Mouse (Mus musculus) midbrain, embryonic 14.5 days (tissue): ENCODE results near the gene Aicda. TPM values are rescaled to one million over a fixed set of nuclear protein-coding genes. Genes with fewer than 3 reads are reported as not detected.

ENCODE experiments used
- ATAC-seq: fragments of 200-750 bp; cut with Nextera tagmentation; 2 replicates; pipeline ENCODE4 v1.8.0; 2017; ENCODE audit warnings: moderate number of reproducible peaks, moderate library complexity; ENCODE audit not compliant: low FRiP score, low TSS enrichment
- DNase-seq: peaks from one replicate; pipeline ENCODE4 v3.0.0-alpha.2; 2015
- H3K27ac ChIP-seq: fragments of 300-500 bp; sonication (generic); replicated peaks from 2 replicates; pipeline ENCODE4 v1.5.1; 2014; ENCODE audit warnings: mild to moderate bottlenecking, low read depth, low read length, moderate library complexity
- H3K27me3 ChIP-seq: fragments of 300-500 bp; sonication (generic); 2 replicates; pipeline ENCODE4 v1.6.1; 2014; ENCODE audit warnings: low read length, control low read depth, mixed read lengths; ENCODE audit not compliant: control insufficient read depth, insufficient read depth
- H3K36me3 ChIP-seq: fragments of 300-500 bp; sonication (generic); 2 replicates; pipeline ENCODE4 v1.6.1; 2014; ENCODE audit warnings: low read length, control low read depth; ENCODE audit not compliant: control insufficient read depth, insufficient read depth
- H3K4me1 ChIP-seq: fragments of 300-500 bp; sonication (generic); 2 replicates; pipeline ENCODE4 v1.6.1; 2014; ENCODE audit warnings: mild to moderate bottlenecking, antibody characterized with exemption, low read length, control low read depth; ENCODE audit not compliant: control insufficient read depth, insufficient read depth
- H3K4me2 ChIP-seq: fragments of 300-500 bp; sonication (generic); 2 replicates; pipeline ENCODE4 v1.6.1; 2014; ENCODE audit warnings: mild to moderate bottlenecking, low read length, moderate library complexity
- H3K4me3 ChIP-seq: fragments of 300-500 bp; sonication (generic); replicated peaks from 2 replicates; pipeline ENCODE4 v1.5.1; 2014; ENCODE audit warnings: low read depth, low read length
- H3K9ac ChIP-seq: fragments of 300-500 bp; sonication (generic); replicated peaks from 2 replicates; pipeline ENCODE4 v1.6.1; 2014; ENCODE audit warnings: mild to moderate bottlenecking, low read length, moderate library complexity
- H3K9me3 ChIP-seq: fragments of 300-500 bp; sonication (generic); 2 replicates; pipeline ENCODE4 v1.6.1; 2016; ENCODE audit warnings: low read length, control low read depth, mixed read lengths; ENCODE audit not compliant: control insufficient read depth
- WGBS: fragments of 180-500 bp; shearing (Covaris S2); extraction: QIAGEN DNeasy Blood & Tissue Kit; methylation state at CpG from one replicate; pipeline ENCODE4 v1.1.7; 2014; 5-methylcytosine and 5-hydroxymethylcytosine counted together
- polyA plus RNA-seq: library from polyadenylated mRNA; unstranded; fragments of >200 nt; fragmentation: Nextera tagmentation; extraction: Ambion mirVana; gene quantifications from 2 replicates; pipeline ENCODE4 v1.2.1, GENCODE M21; 2014

Gene Aicda
- polyA plus RNA-seq, 1 experiment from 2014 or later = 0.95 TPM

DNA sequence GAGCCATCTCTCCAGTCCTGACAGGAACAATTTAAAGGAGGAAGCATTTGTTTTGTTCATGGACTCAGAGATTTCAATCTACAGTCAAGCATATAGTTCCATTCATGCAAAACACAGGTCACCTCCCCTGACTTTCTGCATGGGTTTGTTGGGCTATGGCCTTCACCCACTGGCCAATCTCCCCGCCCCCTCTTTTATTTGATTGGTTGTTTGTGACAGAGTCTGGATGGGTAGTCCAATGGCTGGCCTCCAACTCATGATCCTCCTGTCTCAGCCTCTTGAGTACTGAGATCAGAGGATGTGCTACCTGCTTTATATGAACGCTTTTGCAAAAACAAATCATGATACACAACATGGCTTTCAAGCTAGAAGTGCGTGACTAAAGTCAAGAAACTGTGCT is 23.4 kb downstream of the Aicda start:
- no peaks in the 10 kb centered on the region for H3K4me1 ChIP-seq
- H3K4me2 ChIP-seq = no peak overlapping the region
- 97% methylated on average over 3 of the region's 3 CpGs for WGBS
- no peak overlapping the region for H3K4me3 ChIP-seq
- DNase-seq (no peak), ATAC-seq (no peak)
- H3K27ac ChIP-seq = no peak overlapping the region
- no peaks in the 10 kb centered on the region for H3K36me3 ChIP-seq
- no peak overlapping the region for H3K9ac ChIP-seq
- H3K27me3 ChIP-seq = no peaks in the 10 kb centered on the region
- H3K9me3 ChIP-seq = no peaks in the 10 kb centered on the region

DNA sequence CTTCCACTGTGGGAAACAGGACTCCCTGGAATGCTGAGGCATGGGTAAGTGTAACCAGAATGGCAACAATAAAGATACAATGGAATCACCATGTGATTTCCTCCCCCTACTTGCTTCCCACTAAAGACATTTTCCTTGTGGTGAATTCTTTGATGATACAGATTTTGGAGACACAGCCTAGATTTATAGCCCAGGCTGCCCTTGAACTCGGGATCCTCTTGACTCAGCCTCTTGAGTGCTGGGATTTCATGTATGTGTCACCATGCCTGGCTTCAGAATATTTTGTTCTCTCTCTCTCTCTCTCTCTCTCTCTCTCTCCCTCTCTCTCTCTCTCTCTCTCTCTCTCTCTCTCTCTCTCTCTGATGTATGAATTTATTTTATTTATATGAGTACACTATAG is 25.5 kb downstream of the Aicda start:
- ATAC-seq = no peak
- Histone ChIP-seq H3K4me3 (no peak overlapping the region), H3K9me3 (no peaks in the 10 kb centered on the region), H3K36me3 (no peaks in the 10 kb centered on the region), H3K27ac (no peak overlapping the region), H3K4me2 (no peak overlapping the region), H3K4me1 (no peaks in the 10 kb centered on the region), H3K9ac (no peak overlapping the region), H3K27me3 (no peaks in the 10 kb centered on the region)
- no peak for DNase-seq
- 85% methylated on average over 1 of the region's 1 CpGs for WGBS

DNA sequence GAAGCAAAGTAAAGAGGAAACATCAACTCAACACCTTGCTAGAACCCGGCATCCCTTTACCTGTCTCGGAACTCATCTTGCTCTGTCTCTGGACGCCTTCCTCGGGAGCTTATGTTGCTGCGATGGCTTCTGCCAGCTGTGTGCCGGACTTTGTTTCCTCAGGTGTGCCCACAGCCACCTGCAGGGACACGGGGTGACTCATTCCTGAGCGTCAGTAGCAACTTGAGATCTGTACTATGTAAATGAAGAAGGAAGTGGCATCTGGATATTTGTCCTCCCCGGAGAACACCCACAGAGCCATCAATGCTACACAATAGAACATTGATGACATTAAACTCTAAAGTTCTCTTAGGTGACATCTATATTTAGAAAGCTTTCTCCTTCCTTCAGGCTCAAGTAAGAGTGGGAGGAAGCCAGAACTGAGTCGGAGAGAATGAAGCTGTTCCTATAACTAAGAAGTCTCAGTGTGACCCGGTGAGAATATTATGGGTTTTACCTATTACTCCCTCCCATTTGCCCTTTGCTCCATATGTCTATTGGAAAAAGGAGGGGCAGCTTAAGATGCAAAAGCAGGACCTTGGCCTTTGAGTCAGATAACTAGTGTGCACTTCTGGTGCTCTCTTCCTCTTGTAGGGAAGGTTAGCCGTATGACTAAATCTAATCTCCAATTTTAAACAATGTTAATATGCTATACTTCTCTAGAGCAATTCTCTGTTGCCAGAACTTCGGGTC is 37.6 kb downstream of the Aicda start:
- Histone ChIP-seq H3K4me2 (no peak overlapping the region), H3K4me1 (no peaks in the 10 kb centered on the region)

DNA sequence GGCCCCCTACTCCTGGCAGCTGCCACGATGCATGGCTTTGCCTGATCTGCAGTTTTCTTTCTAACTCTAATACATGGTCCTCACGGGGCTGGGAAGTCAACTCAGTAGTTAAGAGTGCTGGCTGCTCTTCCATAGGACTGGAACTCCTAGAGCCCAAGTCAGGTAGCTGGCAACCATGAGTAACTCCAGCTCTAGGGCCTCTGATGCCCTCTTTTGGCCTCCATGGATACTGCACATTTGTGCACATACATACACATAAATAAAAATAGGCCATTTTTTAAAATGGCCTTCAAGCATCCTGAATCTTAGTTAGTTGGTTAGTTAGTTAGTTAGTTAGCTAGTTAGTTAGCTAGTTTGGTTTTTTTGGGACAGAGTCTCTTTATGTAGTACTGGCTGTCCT is 39.3 kb downstream of the Aicda start:
- H3K27me3 ChIP-seq = no peaks in the 10 kb centered on the region
- H3K27ac ChIP-seq = no peak overlapping the region
- DNase-seq (no peak), ATAC-seq (no peak)
- no peaks in the 10 kb centered on the region for H3K36me3 ChIP-seq
- 88% methylated on average over 2 of the region's 2 CpGs for WGBS
- H3K4me1 ChIP-seq = no peaks in the 10 kb centered on the region
- H3K4me3 ChIP-seq = no peak overlapping the region
- H3K4me2 ChIP-seq = no peak overlapping the region
- no peak overlapping the region for H3K9ac ChIP-seq
- H3K9me3 ChIP-seq = no peaks in the 10 kb centered on the region

More for the DNA sequence above, 37.6 kb downstream of the Aicda start:
- H3K36me3 ChIP-seq = no peaks in the 10 kb centered on the region
- no peak overlapping the region for H3K9ac ChIP-seq
- H3K27ac ChIP-seq = no peak overlapping the region
- H3K9me3 ChIP-seq = no peaks in the 10 kb centered on the region
- no peaks in the 10 kb centered on the region for H3K27me3 ChIP-seq
- ATAC-seq (no peak), DNase-seq (no peak)
- WGBS = 79% methylated on average over 13 of the region's 13 CpGs
- H3K4me3 ChIP-seq = no peak overlapping the region

DNA sequence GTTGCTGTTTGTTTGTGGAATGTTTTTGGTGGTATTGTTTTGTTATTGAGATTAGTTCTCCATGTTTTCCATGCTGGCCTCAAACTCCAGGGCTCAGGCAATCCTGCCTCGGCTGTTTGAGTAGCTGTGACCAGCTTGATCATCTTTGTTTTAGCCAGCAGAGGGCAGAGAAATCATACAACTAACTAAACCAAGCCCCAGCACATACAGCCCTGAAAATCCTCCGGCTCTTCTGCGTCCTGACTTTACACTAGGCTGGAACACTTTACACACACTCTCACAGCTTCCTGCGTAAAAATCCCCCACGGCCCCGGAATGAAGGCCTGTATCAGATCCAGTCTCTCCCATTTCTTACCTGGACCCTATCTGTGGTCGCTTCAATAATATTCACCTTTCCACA is 42.0 kb downstream of the Aicda start:
- Histone ChIP-seq H3K27me3 (no peaks in the 10 kb centered on the region), H3K4me3 (no peak overlapping the region), H3K4me1 (no peaks in the 10 kb centered on the region), H3K27ac (no peak overlapping the region), H3K9ac (no peak overlapping the region), H3K4me2 (no peak overlapping the region), H3K9me3 (no peaks in the 10 kb centered on the region), H3K36me3 (no peaks in the 10 kb centered on the region)
- no peak for ATAC-seq
- peak; percentile 67 for DNase-seq
- WGBS = 38% methylated on average over 7 of the region's 7 CpGs

DNA sequence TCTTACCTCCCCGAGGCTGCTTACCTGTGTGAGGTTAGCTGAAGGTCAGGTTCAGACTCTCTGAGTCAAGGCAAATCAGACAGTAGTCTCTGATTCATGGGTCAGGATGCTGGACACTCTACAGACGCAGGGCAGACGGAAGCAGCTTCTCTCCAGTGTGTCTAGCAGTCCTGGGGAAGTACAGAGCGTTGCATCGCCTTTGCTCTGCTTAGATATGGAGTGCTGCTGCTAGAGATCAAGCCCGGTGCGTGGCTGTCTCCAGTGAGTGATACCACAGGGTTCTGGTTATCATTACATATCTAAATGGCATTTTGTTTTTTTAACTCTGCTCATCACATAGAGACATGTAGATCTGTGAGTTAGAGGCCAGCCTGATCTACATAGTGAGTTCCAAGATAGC is 43.0 kb downstream of the Aicda start:
- no peak overlapping the region for H3K4me2 ChIP-seq
- 89% methylated on average over 7 of the region's 7 CpGs for WGBS
- H3K4me3 ChIP-seq = no peak overlapping the region
- no peak overlapping the region for H3K27ac ChIP-seq
- H3K36me3 ChIP-seq = no peaks in the 10 kb centered on the region
- H3K4me1 ChIP-seq = no peaks in the 10 kb centered on the region
- H3K27me3 ChIP-seq = no peaks in the 10 kb centered on the region
- DNase-seq (no peak), ATAC-seq (no peak)
- no peaks in the 10 kb centered on the region for H3K9me3 ChIP-seq
- H3K9ac ChIP-seq = no peak overlapping the region

DNA sequence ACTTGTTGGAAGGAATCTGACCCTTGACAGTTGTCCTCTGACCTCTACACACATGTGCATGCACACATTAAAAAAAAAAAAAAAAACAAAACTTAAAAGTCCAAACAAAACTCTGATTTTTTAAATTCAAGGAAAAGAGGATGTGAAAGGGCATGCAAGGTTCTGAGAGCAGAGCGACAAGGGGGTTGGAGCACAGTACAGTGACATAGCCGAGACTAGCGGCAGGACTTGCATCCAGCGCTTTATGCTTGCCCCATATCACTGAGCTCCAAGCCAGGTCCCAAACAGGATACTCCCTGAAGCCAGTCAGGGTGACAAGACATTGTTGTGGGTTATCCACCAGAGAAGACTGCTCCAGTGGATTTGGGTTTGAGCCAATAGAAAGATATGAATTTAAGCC is 44.4 kb downstream of the Aicda start:
- H3K27ac ChIP-seq = no peak overlapping the region
- H3K4me1 ChIP-seq = no peaks in the 10 kb centered on the region
- H3K9ac ChIP-seq = no peak overlapping the region
- no peak overlapping the region for H3K4me3 ChIP-seq
- DNase-seq = no peak
- H3K27me3 ChIP-seq = no peaks in the 10 kb centered on the region
- H3K9me3 ChIP-seq = no peaks in the 10 kb centered on the region
- no peak overlapping the region for H3K4me2 ChIP-seq
- no peaks in the 10 kb centered on the region for H3K36me3 ChIP-seq
- 97% methylated on average over 4 of the region's 4 CpGs for WGBS
- ATAC-seq = no peak

DNA sequence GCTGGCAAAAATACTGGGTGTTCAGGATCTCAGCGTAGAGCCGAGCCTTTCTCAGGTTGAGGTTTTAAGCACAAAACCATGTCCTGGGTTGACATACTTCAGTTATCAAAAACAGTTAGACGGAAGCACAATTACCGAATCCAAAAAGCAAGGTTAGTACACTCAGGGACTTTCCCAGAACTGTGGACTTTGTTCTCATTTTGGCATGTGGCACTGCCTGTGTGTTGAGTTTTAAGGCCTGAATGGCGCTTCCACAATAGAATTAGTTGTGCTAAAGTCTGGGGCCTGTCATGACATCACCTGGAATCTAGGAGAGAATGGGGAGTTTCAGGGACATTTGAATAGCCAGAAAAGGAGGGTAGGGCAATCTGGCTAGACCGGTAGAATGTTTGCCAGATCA is 44.8 kb downstream of the Aicda start:
- DNase-seq (no peak), ATAC-seq (no peak)
- WGBS = 80% methylated on average over 6 of the region's 6 CpGs
- Histone ChIP-seq H3K4me2 (no peak overlapping the region), H3K36me3 (no peaks in the 10 kb centered on the region), H3K9me3 (no peaks in the 10 kb centered on the region), H3K4me1 (no peaks in the 10 kb centered on the region), H3K27me3 (no peaks in the 10 kb centered on the region), H3K9ac (no peak overlapping the region), H3K4me3 (no peak overlapping the region), H3K27ac (no peak overlapping the region)

DNA sequence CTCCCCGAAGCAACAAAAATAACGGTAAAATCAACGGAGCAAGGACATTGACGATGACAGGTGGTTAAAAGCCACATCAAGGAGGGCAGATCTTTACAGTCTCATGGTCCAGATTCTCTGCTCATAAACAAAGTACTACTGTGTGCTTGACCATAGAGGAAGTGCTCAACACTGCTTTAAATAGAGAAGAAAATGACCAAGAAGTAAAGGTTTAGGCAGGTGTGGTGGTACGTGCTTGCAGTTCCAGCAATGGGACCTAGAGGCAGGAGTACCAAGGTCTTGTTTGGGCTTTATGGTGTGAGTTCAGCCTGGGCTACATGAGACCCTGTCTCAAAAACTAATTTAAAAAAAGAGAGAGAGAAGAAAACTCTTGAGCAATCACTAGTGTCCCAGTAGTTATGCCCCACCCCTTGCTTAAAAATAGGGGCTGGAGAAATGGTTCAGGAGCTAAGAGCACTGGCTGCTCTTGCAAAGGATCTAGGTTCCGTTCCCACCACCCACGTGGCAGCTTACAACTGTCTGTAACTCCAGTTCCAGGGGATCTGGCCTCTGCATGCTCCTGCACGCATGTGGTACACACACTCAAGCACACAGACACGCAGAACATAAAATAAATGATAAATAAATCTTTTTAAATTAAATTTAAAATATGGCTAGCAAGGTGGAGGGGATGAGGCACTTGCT is 45.6 kb downstream of the Aicda start:
- no peak overlapping the region for H3K27ac ChIP-seq
- H3K4me2 ChIP-seq = no peak overlapping the region
- no peak overlapping the region for H3K4me3 ChIP-seq
- H3K4me1 ChIP-seq = no peaks in the 10 kb centered on the region
- H3K9ac ChIP-seq = no peak overlapping the region
- ATAC-seq (no peak), DNase-seq (no peak)
- no peaks in the 10 kb centered on the region for H3K36me3 ChIP-seq
- 91% methylated on average over 9 of the region's 9 CpGs for WGBS
- H3K9me3 ChIP-seq = no peaks in the 10 kb centered on the region
- H3K27me3 ChIP-seq = no peaks in the 10 kb centered on the region
